Mouse (Mus musculus) splenic B cell, adult 2 months (primary cell): ENCODE results near the gene Rgs6.

Experiments
- DNase-seq: peaks from one replicate; pipeline ENCODE4 v3.0.0-alpha.2; 2011; ENCODE audit warnings: low read depth, low spot score
- H3K27me3 ChIP-seq: 2 replicates; pipeline ENCODE4 v1.6.1; 2012; ENCODE audit warnings: mild to moderate bottlenecking, low read length, moderate library complexity, mixed read lengths; ENCODE audit not compliant: control insufficient read depth, poor library complexity, insufficient read depth, severe bottlenecking
- H3K36me3 ChIP-seq: 2 replicates; pipeline ENCODE4 v1.6.1; 2012; ENCODE audit warnings: mild to moderate bottlenecking, low read length, moderate library complexity, mixed read lengths; ENCODE audit not compliant: control insufficient read depth, poor library complexity, insufficient read depth, severe bottlenecking

Gene Rgs6

GRCm38 (mm10) chr12:82914127-82914526 lies 326.0 kb downstream of the Rgs6 start:
- no peaks in the 10 kb centered on the region for H3K36me3 ChIP-seq
- DNase-seq = no peak
- H3K27me3 ChIP-seq = no peaks in the 10 kb centered on the region

- Histone ChIP-seq H3K36me3 (no peaks in the 10 kb centered on the region), H3K27me3 (no peaks in the 10 kb centered on the region)
- DNase-seq = no peak
Measured at GRCm38 (mm10) chr12:82920146-82920545, 332.1 kb downstream of the Rgs6 start.

GRCm38 (mm10) chr12:82921287-82922015 lies 333.4 kb downstream of the Rgs6 start:
- Histone ChIP-seq H3K36me3 (no peaks in the 10 kb centered on the region), H3K27me3 (no peaks in the 10 kb centered on the region)
- no peak for DNase-seq

- no peak for DNase-seq
- H3K27me3 ChIP-seq = no peaks in the 10 kb centered on the region
Measured at GRCm38 (mm10) chr12:82922856-82923506, 334.9 kb downstream of the Rgs6 start.

DNA sequence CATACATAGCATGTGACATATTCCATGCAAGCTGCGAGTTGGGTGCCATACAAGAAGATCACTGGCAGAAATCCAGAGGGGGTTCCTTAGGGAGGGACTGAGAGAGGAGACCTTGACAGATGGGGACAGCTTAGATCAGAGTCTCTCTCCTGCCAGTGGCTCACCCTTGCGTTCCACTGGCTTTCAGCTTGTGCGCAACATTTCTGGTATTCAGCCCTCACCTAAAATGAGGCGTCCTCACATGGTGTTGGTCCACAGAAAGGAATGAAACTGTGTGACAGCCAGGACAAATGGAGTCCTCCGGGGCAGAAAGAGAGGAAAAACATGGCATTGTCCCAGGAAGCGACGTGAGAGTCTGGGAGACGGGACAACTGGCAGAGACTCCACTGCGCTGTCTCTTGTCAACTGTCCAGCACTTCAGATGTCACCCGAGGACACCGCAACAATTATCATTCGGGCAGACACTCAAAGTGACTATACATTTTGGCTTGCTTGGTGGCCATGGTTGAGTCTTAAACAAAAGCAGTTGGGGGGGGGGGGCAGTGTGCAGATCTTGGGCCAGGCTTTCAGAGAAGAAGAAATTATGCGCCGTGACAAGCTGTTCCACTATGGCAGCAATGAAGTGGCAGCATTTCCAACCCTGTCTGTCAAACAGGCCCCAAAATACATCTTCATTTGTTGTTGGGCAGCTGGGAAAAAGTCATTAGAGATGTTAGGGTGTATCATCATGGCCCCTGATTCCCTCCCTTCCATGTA lies 344.8 kb downstream of the Rgs6 start:
- H3K27me3 ChIP-seq = no peaks in the 10 kb centered on the region
- DNase-seq = no peak
- no peaks in the 10 kb centered on the region for H3K36me3 ChIP-seq

More at GRCm38 (mm10) chr12:82922856-82923506, 334.9 kb downstream of the Rgs6 start:
- no peaks in the 10 kb centered on the region for H3K36me3 ChIP-seq

DNA sequence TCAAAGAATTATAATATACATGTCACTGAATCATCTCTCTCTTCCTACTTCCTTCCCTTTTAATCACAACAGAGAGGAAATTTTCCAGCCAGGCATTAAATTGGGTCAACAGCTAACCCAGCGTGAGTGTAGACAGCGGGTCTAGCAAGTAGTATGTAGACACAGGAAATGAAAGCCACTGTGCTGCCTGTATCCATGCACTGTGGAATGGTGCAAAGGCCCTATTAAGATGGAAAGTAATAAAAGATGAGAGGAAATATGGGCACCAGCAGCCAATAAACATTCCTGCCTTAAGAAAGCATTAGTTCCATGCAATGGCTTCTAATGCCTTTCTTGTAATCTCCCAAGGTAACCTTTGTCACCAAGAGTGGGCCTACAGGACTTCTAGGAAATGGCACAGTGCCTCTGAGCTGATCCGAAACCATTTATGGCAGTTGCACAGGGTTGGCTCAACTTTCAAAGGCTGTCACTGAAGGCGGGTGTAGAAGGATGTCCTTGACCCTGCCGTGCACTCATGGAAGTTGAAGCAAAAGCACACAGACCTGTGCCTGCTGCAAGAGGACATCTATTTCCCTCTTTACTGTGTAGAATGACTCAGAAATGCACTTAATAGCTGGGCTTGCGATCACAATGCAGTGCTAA lies 347.1 kb downstream of the Rgs6 start:
- no peaks in the 10 kb centered on the region for H3K27me3 ChIP-seq
- DNase-seq = no peak

DNA sequence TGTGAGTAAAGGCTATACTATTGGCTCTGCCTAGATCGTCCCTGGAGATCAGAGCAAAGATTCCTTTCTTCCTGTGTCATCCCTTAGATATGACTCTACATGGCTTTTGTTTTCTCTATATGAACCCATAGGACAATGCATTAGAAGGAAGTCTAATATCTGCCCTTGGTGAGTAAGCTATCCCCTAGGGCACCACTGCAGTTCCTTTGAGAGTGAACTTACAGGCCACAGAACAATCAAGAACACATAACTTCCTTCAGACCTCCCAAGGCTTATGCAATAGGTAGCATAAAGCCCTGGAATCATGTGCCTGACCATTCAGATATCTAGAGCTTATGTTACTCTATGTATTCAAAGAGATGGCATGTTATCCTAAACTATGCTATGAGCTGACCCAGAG lies 347.7 kb downstream of the Rgs6 start:
- Histone ChIP-seq H3K27me3 (no peaks in the 10 kb centered on the region), H3K36me3 (no peaks in the 10 kb centered on the region)
- DNase-seq = no peak

More for the DNA sequence above, 347.1 kb downstream of the Rgs6 start:
- no peaks in the 10 kb centered on the region for H3K36me3 ChIP-seq

DNA sequence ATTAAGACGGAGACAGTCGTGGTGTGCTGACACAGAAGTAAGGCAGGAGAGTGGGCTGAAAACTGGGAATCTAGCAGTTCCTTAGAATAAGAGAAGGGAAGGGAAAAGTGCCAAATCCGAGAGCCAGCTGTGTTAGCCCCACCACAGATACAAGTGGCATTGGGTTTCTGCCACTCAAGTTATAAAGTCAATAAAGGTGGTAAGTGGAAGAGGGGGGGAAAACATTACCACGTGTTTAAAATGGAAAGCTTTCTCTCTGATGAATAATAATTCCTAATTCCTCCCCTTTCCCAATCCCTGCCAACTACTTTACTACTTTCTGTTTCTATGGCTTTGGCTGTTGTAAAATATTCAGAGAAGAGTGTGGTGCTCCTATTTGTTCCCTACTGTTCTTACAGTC lies 352.4 kb downstream of the Rgs6 start:
- DNase-seq = no peak
- H3K36me3 ChIP-seq = no peaks in the 10 kb centered on the region
- no peaks in the 10 kb centered on the region for H3K27me3 ChIP-seq

- no peaks in the 10 kb centered on the region for H3K36me3 ChIP-seq
- no peaks in the 10 kb centered on the region for H3K27me3 ChIP-seq
- peak; percentile 35 for DNase-seq
Measured at GRCm38 (mm10) chr12:82946507-82946906, 358.4 kb downstream of the Rgs6 start.

GRCm38 (mm10) chr12:82961111-82961510 lies 373.0 kb downstream of the Rgs6 start:
- DNase-seq = no peak
- Histone ChIP-seq H3K36me3 (no peaks in the 10 kb centered on the region), H3K27me3 (no peaks in the 10 kb centered on the region)

DNA sequence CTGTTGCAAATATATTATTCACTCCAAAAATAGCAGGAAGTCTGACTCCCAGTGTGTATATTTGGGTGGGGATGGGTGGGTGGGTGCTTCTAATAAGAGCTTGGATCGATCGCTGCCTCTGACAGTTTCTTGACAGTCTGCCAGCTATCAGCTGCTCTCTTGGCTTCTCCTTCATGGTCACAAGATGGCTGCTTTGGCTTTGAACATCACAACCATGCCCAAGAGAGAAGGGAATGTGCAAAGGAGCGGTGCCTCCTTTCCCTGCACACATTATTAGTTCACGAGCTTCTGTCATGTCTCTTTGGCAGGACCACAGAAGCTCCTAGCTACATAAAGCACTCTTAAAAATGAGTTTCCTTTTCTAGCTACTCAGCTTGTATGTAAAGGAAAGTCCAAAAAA lies 373.8 kb downstream of the Rgs6 start:
- no peak for DNase-seq
- Histone ChIP-seq H3K27me3 (no peaks in the 10 kb centered on the region), H3K36me3 (no peaks in the 10 kb centered on the region)

GRCm38 (mm10) chr12:82970521-82971105 lies 382.5 kb downstream of the Rgs6 start:
- no peaks in the 10 kb centered on the region for H3K27me3 ChIP-seq
- no peak for DNase-seq

DNA sequence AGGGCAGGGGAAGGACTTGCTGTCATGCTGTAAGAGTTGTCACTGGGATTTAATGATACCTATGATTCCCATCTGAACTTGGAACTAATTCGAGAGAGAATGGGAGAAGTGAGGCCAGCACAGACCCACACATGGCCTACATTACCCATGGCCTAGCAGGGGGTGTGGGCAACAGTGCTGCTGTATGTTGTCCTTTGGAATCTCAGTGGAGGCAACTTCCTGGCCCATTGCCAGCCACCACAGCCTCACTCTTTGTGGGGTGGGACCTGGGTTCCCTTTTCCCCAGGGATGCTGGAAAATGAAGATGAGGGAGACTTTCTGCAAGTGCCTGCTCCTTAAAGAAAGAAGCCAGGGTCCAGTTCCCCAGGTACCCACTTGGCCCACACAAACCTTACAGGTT lies 383.1 kb downstream of the Rgs6 start:
- no peak for DNase-seq
- no peaks in the 10 kb centered on the region for H3K27me3 ChIP-seq

More at GRCm38 (mm10) chr12:82970521-82971105, 382.5 kb downstream of the Rgs6 start:
- H3K36me3 ChIP-seq = no peaks in the 10 kb centered on the region

DNA sequence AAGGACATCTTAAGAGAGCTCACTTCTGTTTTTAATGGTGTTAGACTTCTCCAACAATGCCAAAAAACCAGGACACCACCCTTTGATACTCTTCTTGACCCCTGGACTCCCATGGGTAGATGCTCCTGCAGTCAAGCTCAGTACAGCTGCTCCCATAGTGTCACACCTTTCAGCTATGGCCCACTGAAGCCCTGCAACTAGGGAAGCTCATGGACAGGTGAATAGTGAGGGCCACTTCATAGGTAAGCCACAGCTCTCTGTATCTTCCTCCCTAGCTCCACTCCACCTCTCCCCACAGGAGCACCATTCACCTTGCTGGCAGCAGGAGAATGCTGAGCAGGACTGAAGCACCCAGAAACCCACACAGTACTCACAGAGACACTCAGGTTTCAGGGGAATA lies 384.6 kb downstream of the Rgs6 start:
- no peaks in the 10 kb centered on the region for H3K27me3 ChIP-seq
- DNase-seq = no peak
- no peaks in the 10 kb centered on the region for H3K36me3 ChIP-seq

More for the DNA sequence above, 383.1 kb downstream of the Rgs6 start:
- H3K36me3 ChIP-seq = no peaks in the 10 kb centered on the region
